10 mouse cellular contexts compared by ENCODE assay signal in the genomic region with DNA sequence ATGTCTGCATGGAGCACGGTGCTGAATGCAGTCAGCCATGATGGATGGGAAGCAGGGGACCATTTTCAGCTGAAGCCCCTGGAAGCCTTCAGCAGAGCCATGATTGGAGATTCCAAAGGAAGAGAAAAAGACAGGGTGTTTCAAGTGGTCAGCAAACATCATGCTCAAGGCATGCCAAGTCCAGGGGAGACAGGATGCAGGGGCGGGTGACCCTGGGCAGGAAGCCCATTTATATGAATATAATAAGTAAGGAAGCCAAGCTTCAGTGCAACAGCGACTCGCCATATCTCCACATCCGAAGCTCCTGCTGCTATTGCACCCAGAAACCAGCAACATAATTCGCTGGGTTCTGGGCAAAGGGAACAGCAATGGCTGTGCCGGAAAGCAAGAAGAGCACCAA. TPM values are rescaled to one million over a fixed set of nuclear protein-coding genes. Genes with fewer than 3 reads are reported as not detected.
DNase-seq lines count a peak whose midpoint lies in the region; ATAC-seq lines count a peak whose summit lies in the region.
"Had no signal": no experiment of that assay in that cellular context is flagged by ENCODE, and none has a peak within 500 bp of the region (broad histone marks: within the 10 kb centered on the region; RNA-seq: fewer than 3 reads in every experiment).

No protein-coding gene starts in this region.

- ATAC-seq in CD4-positive, CD25-positive, alpha-beta regulatory T cell, adult 4 months, result no peak

- DNase-seq in cerebellum, adult 18-20 months, result peak; percentile 32 to 48
- no peak for DNase-seq in cerebellum, adult 11-12 months
- DNase-seq in ovary, postnatal 36 days (ENCODE audit: low spot score), result peak; percentile 32
- no peak for DNase-seq in ovary, adult 18-20 months (ENCODE audit: low spot score)
- DNase-seq in kidney, postnatal 14 days, result peak; percentile 71
- peak; percentile 55 to 72 for DNase-seq in lung, postnatal 4 days
- DNase-seq in layer of hippocampus, adult 9-11 months, result no peak

RNA-seq across cellular contexts. Expression of a gene that starts 41.1 kb away (rescaled TPM):
- under 1 TPM in 1 of 2 experiments, not detected in 1; 0.11 TPM for polyA plus RNA-seq in CD4-positive, CD25-positive, alpha-beta regulatory T cell, adult 4 months (2017; shearing (Covaris generic))

RNA-seq across cellular contexts. Expression of a gene that starts 52.6 kb away (rescaled TPM):
- polyA plus RNA-seq in CD4-positive, CD25-positive, alpha-beta regulatory T cell, adult 4 months (2017; shearing (Covaris generic)), result 1 to 10 TPM; 1.8 to 5.1 TPM
- polyA plus RNA-seq: G1E had no signal

RNA-seq across cellular contexts. Expression of a gene that starts 57.1 kb away (rescaled TPM):
- not detected for polyA plus RNA-seq in CD4-positive, CD25-positive, alpha-beta regulatory T cell, adult 4 months (2017; shearing (Covaris generic))
- polyA plus RNA-seq: G1E; liver, adult 2 months had no signal

Comparison
In these comparisons a context has a peak if more than half of its experiments do, and no peak if none do; other contexts are left out.
1. DNase-seq: peak in cerebellum, adult 18-20 months (2 of 2), ovary, postnatal 36 days (single experiment), kidney, postnatal 14 days (single experiment) and lung, postnatal 4 days (2 of 2); none in cerebellum, adult 11-12 months (single experiment), ovary, adult 18-20 months (single experiment) and layer of hippocampus, adult 9-11 months (single experiment).